Comparison of ENCODE assay signal across 10 mouse cellular contexts in the genomic region with DNA sequence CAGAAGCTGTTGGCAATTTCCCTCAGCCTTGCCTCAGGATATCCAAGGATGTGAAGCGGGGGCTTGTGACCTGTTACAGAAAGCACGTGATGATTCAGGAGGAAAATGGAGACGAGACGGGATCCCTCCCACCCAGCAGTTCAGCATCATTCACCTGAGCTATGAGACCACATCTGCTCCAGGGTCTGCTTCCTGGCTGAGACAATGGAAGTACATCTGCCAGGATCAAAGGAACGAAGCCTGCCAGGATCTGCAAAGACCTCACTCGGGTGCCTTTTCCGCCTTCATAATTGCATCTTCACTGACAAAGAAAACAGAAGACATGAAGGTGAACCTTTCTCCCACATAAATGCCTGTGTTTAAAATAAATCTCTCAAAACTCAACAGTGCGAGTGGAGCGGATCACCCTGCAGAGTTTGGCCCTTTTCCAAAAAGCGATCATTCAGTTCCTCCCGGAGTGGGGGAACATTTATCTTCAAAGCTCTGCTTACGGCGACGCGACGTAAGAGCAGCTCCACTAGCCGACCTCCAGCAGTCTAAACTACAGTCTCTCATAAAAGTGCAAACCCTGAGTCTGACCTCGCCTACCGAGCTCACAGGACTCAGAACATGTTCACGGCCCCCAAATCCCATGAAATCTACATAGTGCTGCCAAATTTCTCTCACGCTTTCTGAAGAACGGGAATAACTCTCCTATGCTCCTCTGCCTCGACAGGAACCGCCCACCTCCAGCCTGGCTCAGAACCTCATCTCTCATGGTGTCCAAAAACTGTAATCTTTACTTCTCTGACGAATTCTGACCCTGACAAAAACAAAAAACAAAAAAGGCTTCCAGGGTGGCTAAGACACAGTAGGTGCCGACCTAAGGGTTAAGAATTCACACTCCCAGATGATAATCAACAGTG.
A peak's percentile ranks its signal among the peaks of the same experiment; 100 is the strongest.
DNase-seq lines count a peak whose midpoint lies in the region; ATAC-seq and TF ChIP-seq lines count a peak whose summit lies in the region.
"Had no signal": no experiment of that assay in that cellular context is flagged by ENCODE, and none has a peak within 500 bp of the region (broad histone marks: within the 10 kb centered on the region; RNA-seq: fewer than 3 reads in every experiment).

No protein-coding gene starts in this region.

- H3K9ac ChIP-seq in hindbrain, embryonic 14.5 days = no peak overlapping the region
- H3K9ac ChIP-seq in hindbrain, embryonic 12.5 days = no peak overlapping the region
- no peak overlapping the region for H3K9ac ChIP-seq in neural tube, embryonic 13.5 days
- H3K9ac ChIP-seq in stomach, embryonic 16.5 days (ENCODE audit: low read length) = no peak overlapping the region
- H3K9ac ChIP-seq: liver, embryonic 15.5 days had no signal

- TF ChIP-seq POLR2A in cerebellum, adult 2 months (IDR thresholded peaks at IDR 0.05; ENCODE audit: borderline replicate concordance, insufficient read depth, low read length) = no peak

- H3K27ac ChIP-seq in cerebellum, adult 2 months (ENCODE audit: insufficient read depth, low read length) = no peak overlapping the region
- H3K27ac ChIP-seq in hindbrain, embryonic 14.5 days = no peak overlapping the region
- H3K27ac ChIP-seq in hindbrain, embryonic 12.5 days = no peak overlapping the region
- H3K27ac ChIP-seq in neural tube, embryonic 13.5 days (replicated peaks) = no peak overlapping the region
- H3K27ac ChIP-seq in stomach, embryonic 16.5 days (ENCODE audit: low read length) = no peak overlapping the region
- H3K27ac ChIP-seq: liver, embryonic 15.5 days had no signal

- 14% methylated on average over 26 of the region's 26 CpGs for WGBS in cerebellum, adult 2 months
- 60% methylated on average over 26 of the region's 26 CpGs for WGBS in hindbrain, embryonic 14.5 days
- 66% methylated on average over 26 of the region's 26 CpGs for WGBS in hindbrain, embryonic 12.5 days
- 55% methylated on average over 26 of the region's 26 CpGs for WGBS in neural tube, embryonic 13.5 days
- 35% methylated on average over 26 of the region's 26 CpGs for WGBS in stomach, embryonic 16.5 days

- H3K9me3 ChIP-seq in hindbrain, embryonic 14.5 days (ENCODE audit: control insufficient read depth, low read length) = no peaks in the 10 kb centered on the region
- no peaks in the 10 kb centered on the region for H3K9me3 ChIP-seq in hindbrain, embryonic 12.5 days (replicated peaks)
- no peaks in the 10 kb centered on the region for H3K9me3 ChIP-seq in neural tube, embryonic 13.5 days
- no peaks in the 10 kb centered on the region for H3K9me3 ChIP-seq in stomach, embryonic 16.5 days (replicated peaks; ENCODE audit: control insufficient read depth, low read length)
- H3K9me3 ChIP-seq: liver, embryonic 15.5 days had no signal

- no peak overlapping the region for H3K4me3 ChIP-seq in cerebellum, adult 2 months (replicated peaks; ENCODE audit: insufficient read depth, low read depth, low read length)
- H3K4me3 ChIP-seq in hindbrain, embryonic 14.5 days (replicated peaks; ENCODE audit: low read length) = no peak overlapping the region
- no peak overlapping the region for H3K4me3 ChIP-seq in hindbrain, embryonic 12.5 days
- no peak overlapping the region for H3K4me3 ChIP-seq in neural tube, embryonic 13.5 days
- H3K4me3 ChIP-seq in stomach, embryonic 16.5 days (replicated peaks; ENCODE audit: low read length) = peak overlapping the region; percentile 14
- H3K4me3 ChIP-seq: liver, embryonic 15.5 days had no signal

- peak; percentile 8 to 16 for DNase-seq in cerebellum, postnatal 14 days
- DNase-seq in cerebellum, adult 2 months = no peak
- peak; percentile 45 for DNase-seq in hindbrain, embryonic 14.5 days (ENCODE audit: low spot score)
- DNase-seq in neural tube, embryonic 10.5 days (ENCODE audit: extremely low spot score, low spot score) = no peak
- no peak for DNase-seq in ovary, adult 18-20 months (ENCODE audit: low spot score)

- H3K36me3 ChIP-seq in hindbrain, embryonic 14.5 days (replicated peaks; ENCODE audit: control insufficient read depth, insufficient read depth) = no peaks in the 10 kb centered on the region
- H3K36me3 ChIP-seq in hindbrain, embryonic 12.5 days = no peaks in the 10 kb centered on the region
- H3K36me3 ChIP-seq in neural tube, embryonic 13.5 days = no peaks in the 10 kb centered on the region
- no peaks in the 10 kb centered on the region for H3K36me3 ChIP-seq in stomach, embryonic 16.5 days (ENCODE audit: control insufficient read depth, insufficient read depth, low read length)
- H3K36me3 ChIP-seq: liver, embryonic 15.5 days had no signal

- H3K27me3 ChIP-seq in cerebellum, adult 2 months (ENCODE audit: control insufficient read depth, insufficient read depth, low read length) = no peaks in the 10 kb centered on the region; the same call in 1 of the 2 replicates
- no peaks in the 10 kb centered on the region for H3K27me3 ChIP-seq in hindbrain, embryonic 14.5 days (ENCODE audit: control insufficient read depth, insufficient read depth, low read length)
- no peaks in the 10 kb centered on the region; the same call in 1 of the 2 replicates for H3K27me3 ChIP-seq in hindbrain, embryonic 12.5 days
- H3K27me3 ChIP-seq in neural tube, embryonic 13.5 days = no peaks in the 10 kb centered on the region
- no peaks in the 10 kb centered on the region for H3K27me3 ChIP-seq in stomach, embryonic 16.5 days (ENCODE audit: control insufficient read depth, insufficient read depth, low read length)
- H3K27me3 ChIP-seq: liver, embryonic 15.5 days had no signal

- no peak for TF ChIP-seq CTCF in cerebellum, adult 2 months (IDR thresholded peaks at IDR 0.05; ENCODE audit: borderline replicate concordance, insufficient read depth, low read depth, low read length)

- no peak for ATAC-seq in hindbrain, embryonic 14.5 days (ENCODE audit: low FRiP score)
- ATAC-seq in hindbrain, embryonic 12.5 days (ENCODE audit: low FRiP score) = no peak
- peak; percentile 32; the same call in 1 of the 2 replicates for ATAC-seq in neural tube, embryonic 13.5 days (ENCODE audit: low read depth)
- ATAC-seq in stomach, embryonic 16.5 days (ENCODE audit: insufficient read depth, low FRiP score) = no peak
- ATAC-seq: Patski had no signal

- H3K4me2 ChIP-seq in hindbrain, embryonic 14.5 days (replicated peaks) = peak overlapping the region; percentile 37; the same call in 1 of the 2 replicates
- H3K4me2 ChIP-seq in hindbrain, embryonic 12.5 days (replicated peaks) = no peak overlapping the region
- peak overlapping the region; percentile 27 for H3K4me2 ChIP-seq in neural tube, embryonic 13.5 days
- peak overlapping the region; percentile 47 for H3K4me2 ChIP-seq in stomach, embryonic 16.5 days (ENCODE audit: low read depth, low read length)
- H3K4me2 ChIP-seq: liver, embryonic 15.5 days had no signal

- H3K4me1 ChIP-seq in cerebellum, adult 2 months (ENCODE audit: control insufficient read depth, insufficient read depth, low read length) = 0 out of 2 replicates have a peak, but pooled peaks cover 4% of the 10 kb centered on the region
- H3K4me1 ChIP-seq in hindbrain, embryonic 14.5 days (replicated peaks; ENCODE audit: control insufficient read depth, insufficient read depth, low read length) = no peaks in the 10 kb centered on the region
- no peaks in the 10 kb centered on the region for H3K4me1 ChIP-seq in hindbrain, embryonic 12.5 days
- H3K4me1 ChIP-seq in neural tube, embryonic 13.5 days (replicated peaks) = peaks cover 11% of the 10 kb centered on the region; the same call in 1 of the 2 replicates
- H3K4me1 ChIP-seq in stomach, embryonic 16.5 days (ENCODE audit: control insufficient read depth, insufficient read depth, low read length) = peaks cover 5% of the 10 kb centered on the region; the same call in 1 of the 2 replicates
- H3K4me1 ChIP-seq: liver, embryonic 15.5 days had no signal

Comparison
In these comparisons a context has a peak if more than half of its experiments do, and no peak if none do; other contexts are left out.
1. DNase-seq: peak in cerebellum, postnatal 14 days (2 of 2) and hindbrain, embryonic 14.5 days (single experiment); none in cerebellum, adult 2 months (0 of 2), neural tube, embryonic 10.5 days (single experiment) and ovary, adult 18-20 months (single experiment).